In the genomic region with DNA sequence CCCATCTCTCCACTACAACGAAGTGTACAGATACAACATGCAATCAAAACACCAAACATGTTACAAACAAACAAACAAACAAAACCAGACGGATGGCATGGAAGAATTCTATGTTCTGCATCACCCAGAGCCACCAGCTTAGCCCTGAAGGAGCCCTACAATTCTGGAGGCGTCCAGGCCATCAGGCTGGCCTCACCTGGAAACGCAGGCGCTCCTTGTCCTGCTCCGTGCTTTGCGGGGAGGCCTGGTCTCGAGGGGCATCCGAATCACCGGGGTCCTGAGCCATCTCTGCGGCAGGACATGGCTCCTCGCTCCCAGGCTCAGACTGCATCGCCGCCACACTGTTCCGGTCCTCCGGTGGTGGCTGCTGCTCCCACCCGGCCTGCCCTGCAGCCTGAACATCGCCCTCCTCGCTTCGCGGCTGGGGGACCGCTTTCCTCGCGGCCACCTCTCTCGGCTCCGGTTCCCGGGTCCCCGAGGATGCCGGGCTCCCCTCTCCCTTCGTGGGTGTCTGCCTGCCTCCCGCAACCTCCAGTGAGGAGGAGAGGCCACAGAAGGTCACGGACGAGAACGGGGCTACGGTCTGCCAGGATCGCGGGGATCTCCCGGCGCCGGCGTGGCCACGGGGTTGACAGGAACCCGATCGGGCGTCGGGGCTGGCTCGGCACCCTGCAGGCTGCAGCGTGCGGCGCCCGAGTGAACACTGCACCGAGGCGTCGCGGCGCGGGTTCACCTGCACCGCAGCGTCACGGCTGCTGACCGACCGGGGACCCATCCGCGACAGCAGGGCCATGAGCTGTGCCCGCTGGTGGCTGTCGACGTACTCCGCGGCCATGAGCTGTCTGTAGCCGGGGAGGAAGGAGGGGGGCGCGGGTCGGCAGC, we compare ENCODE assay signal across 7 mouse cellular contexts. TPM values are rescaled to one million over a fixed set of nuclear protein-coding genes. Genes with fewer than 3 reads are reported as not detected.
DNase-seq lines count a peak whose midpoint lies in the region; ATAC-seq lines count a peak whose summit lies in the region.
"Not testable (repeated sequence)": the region's sequence is repeated elsewhere in the genome, so short reads cannot be mapped to it uniquely, and the experiment has no call there.

No protein-coding gene starts in this region.

- peak overlapping the region; percentile 73 for H3K27ac ChIP-seq in embryonic facial prominence, embryonic 10.5 days (replicated peaks)
- not testable (repeated sequence) for H3K27ac ChIP-seq in heart, embryonic 11.5 days (ENCODE audit: low read depth, low read length); intestine, embryonic 14.5 days (ENCODE audit: low read depth); limb, embryonic 15.5 days; midbrain, embryonic 12.5 days (replicated peaks)

- H3K9ac ChIP-seq in heart, embryonic 11.5 days (ENCODE audit: low read depth, low read length): peak overlapping the region; percentile 59
- peak overlapping the region; percentile 25; the same call in 1 of the 2 replicates for H3K9ac ChIP-seq in intestine, embryonic 14.5 days (ENCODE audit: low read length)
- H3K9ac ChIP-seq in limb, embryonic 15.5 days: not testable (repeated sequence)
- H3K9ac ChIP-seq in midbrain, embryonic 12.5 days (replicated peaks): peak overlapping the region; percentile 48

- not testable (repeated sequence) for H3K9me3 ChIP-seq in embryonic facial prominence, embryonic 10.5 days; heart, embryonic 11.5 days (replicated peaks; ENCODE audit: control insufficient read depth, low read length); intestine, embryonic 14.5 days (ENCODE audit: control insufficient read depth, low read length); limb, embryonic 15.5 days; midbrain, embryonic 12.5 days

- DNase-seq in adrenal gland, adult (ENCODE audit: inconsistent age in 2 of 2, low spot score in 1 of 2): peak; percentile 9 to 51
- DNase-seq in embryonic facial prominence, embryonic 10.5 days (ENCODE audit: low spot score): peak; percentile 61
- peak; percentile 80 for DNase-seq in intestine, embryonic 14.5 days (ENCODE audit: low spot score)
- DNase-seq in retina, postnatal 1 day: peak; percentile 46

- not testable (repeated sequence) for H3K4me1 ChIP-seq in embryonic facial prominence, embryonic 10.5 days; heart, embryonic 11.5 days (ENCODE audit: control insufficient read depth, insufficient read depth, low read length); intestine, embryonic 14.5 days (replicated peaks; ENCODE audit: control insufficient read depth, insufficient read depth, low read length); limb, embryonic 15.5 days; midbrain, embryonic 12.5 days

- peak overlapping the region; percentile 61 for H3K4me3 ChIP-seq in embryonic facial prominence, embryonic 10.5 days
- peak overlapping the region; percentile 52 for H3K4me3 ChIP-seq in heart, embryonic 11.5 days (ENCODE audit: low read depth, low read length)
- peak overlapping the region; percentile 40 for H3K4me3 ChIP-seq in intestine, embryonic 14.5 days (ENCODE audit: low read depth, low read length)
- peak overlapping the region; percentile 40 for H3K4me3 ChIP-seq in limb, embryonic 15.5 days
- peak overlapping the region; percentile 44 for H3K4me3 ChIP-seq in midbrain, embryonic 12.5 days

- H3K36me3 ChIP-seq in embryonic facial prominence, embryonic 10.5 days (replicated peaks); heart, embryonic 11.5 days (ENCODE audit: control insufficient read depth, insufficient read depth, low read length); intestine, embryonic 14.5 days (ENCODE audit: control insufficient read depth, insufficient read depth, low read length); limb, embryonic 15.5 days; midbrain, embryonic 12.5 days: not testable (repeated sequence)

- ATAC-seq in heart, embryonic 11.5 days (replicated peaks; ENCODE audit: insufficient number of reproducible peaks, low FRiP score, low TSS enrichment): peak; percentile 49; the same call in 1 of the 2 replicates
- ATAC-seq in intestine, embryonic 14.5 days (replicated peaks; ENCODE audit: low FRiP score, low TSS enrichment, low read depth): peak; percentile 62
- 0 out of 2 replicates have a peak, but pooled peaks have one; percentile 52 for ATAC-seq in limb, embryonic 15.5 days (ENCODE audit: insufficient number of reproducible peaks, low FRiP score, low TSS enrichment, low read depth)
- peak; percentile 78 for ATAC-seq in midbrain, embryonic 12.5 days (ENCODE audit: low FRiP score, low read depth)

- peak overlapping the region; percentile 87 for H3K4me2 ChIP-seq in heart, embryonic 11.5 days
- peak overlapping the region; percentile 69 for H3K4me2 ChIP-seq in intestine, embryonic 14.5 days (ENCODE audit: low read length)
- peak overlapping the region; percentile 70 for H3K4me2 ChIP-seq in limb, embryonic 15.5 days
- H3K4me2 ChIP-seq in midbrain, embryonic 12.5 days (replicated peaks): peak overlapping the region; percentile 64

- WGBS in embryonic facial prominence, embryonic 10.5 days: 5% methylated on average over 70 of the region's 73 CpGs
- 9% methylated on average over 48 of the region's 73 CpGs for WGBS in heart, embryonic 11.5 days (ENCODE audit: insufficient replicate concordance)
- 5% methylated on average over 45 of the region's 73 CpGs for WGBS in intestine, embryonic 14.5 days
- WGBS in limb, embryonic 15.5 days: 3% methylated on average over 55 of the region's 73 CpGs
- 4% methylated on average over 53 of the region's 73 CpGs for WGBS in midbrain, embryonic 12.5 days

- H3K27me3 ChIP-seq in embryonic facial prominence, embryonic 10.5 days (replicated peaks; ENCODE audit: low read depth, poor library complexity, severe bottlenecking): peaks cover 51% of the 10 kb centered on the region
- peaks cover 15% of the 10 kb centered on the region for H3K27me3 ChIP-seq in heart, embryonic 11.5 days (ENCODE audit: control insufficient read depth, insufficient read depth, low read length)
- peaks cover 14% of the 10 kb centered on the region for H3K27me3 ChIP-seq in intestine, embryonic 14.5 days (replicated peaks; ENCODE audit: control insufficient read depth, insufficient read depth, low read length)
- H3K27me3 ChIP-seq in limb, embryonic 15.5 days: peaks cover 13% of the 10 kb centered on the region
- peaks cover 17% of the 10 kb centered on the region for H3K27me3 ChIP-seq in midbrain, embryonic 12.5 days

RNA-seq across cellular contexts. Expression of gene Zar1, which starts 0.7 kb away (rescaled TPM):
- polyA plus RNA-seq in embryonic facial prominence, embryonic 10.5 days (2016; fragmentation: Nextera tagmentation; extraction: Ambion mirVana): 1.2 and 1.3 TPM in 2 replicates
- polyA plus RNA-seq in heart, embryonic 11.5 days (2014; fragmentation: Nextera tagmentation; extraction: Ambion mirVana): 0.44 TPM in 1 of 2 replicates, not detected in the other
- polyA plus RNA-seq in intestine, embryonic 14.5 days (2014; fragmentation: Nextera tagmentation; extraction: Ambion mirVana): not detected in 2 replicates
- 0.40 and 0.61 TPM in 2 replicates for polyA plus RNA-seq in limb, embryonic 15.5 days (2015; fragmentation: Nextera tagmentation; extraction: Ambion mirVana)
- 2.0 and 2.6 TPM in 2 replicates for polyA plus RNA-seq in midbrain, embryonic 12.5 days (2016; fragmentation: Nextera tagmentation; extraction: Ambion mirVana)

RNA-seq across cellular contexts. Expression of gene Gm5868, which starts 7.0 kb away (rescaled TPM):
- 1.1 and 2.0 TPM in 2 replicates for polyA plus RNA-seq in embryonic facial prominence, embryonic 10.5 days (2016; fragmentation: Nextera tagmentation; extraction: Ambion mirVana)
- polyA plus RNA-seq in heart, embryonic 11.5 days (2014; fragmentation: Nextera tagmentation; extraction: Ambion mirVana): 0.17 and 0.45 TPM in 2 replicates
- 0.57 and 0.65 TPM in 2 replicates for polyA plus RNA-seq in intestine, embryonic 14.5 days (2014; fragmentation: Nextera tagmentation; extraction: Ambion mirVana)
- polyA plus RNA-seq in limb, embryonic 15.5 days (2015; fragmentation: Nextera tagmentation; extraction: Ambion mirVana): 0.27 and 0.31 TPM in 2 replicates
- polyA plus RNA-seq in midbrain, embryonic 12.5 days (2016; fragmentation: Nextera tagmentation; extraction: Ambion mirVana): 6.1 and 6.5 TPM in 2 replicates

RNA-seq across cellular contexts. Expression of gene Nfxl1, which starts 20.8 kb away (rescaled TPM):
- 19.3 and 20.5 TPM in 2 replicates for polyA plus RNA-seq in embryonic facial prominence, embryonic 10.5 days (2016; fragmentation: Nextera tagmentation; extraction: Ambion mirVana)
- 16.8 and 19.4 TPM in 2 replicates for polyA plus RNA-seq in heart, embryonic 11.5 days (2014; fragmentation: Nextera tagmentation; extraction: Ambion mirVana)
- polyA plus RNA-seq in intestine, embryonic 14.5 days (2014; fragmentation: Nextera tagmentation; extraction: Ambion mirVana): 22.5 and 24.0 TPM in 2 replicates
- polyA plus RNA-seq in limb, embryonic 15.5 days (2015; fragmentation: Nextera tagmentation; extraction: Ambion mirVana): 15.4 and 16.6 TPM in 2 replicates
- 24.9 and 25.9 TPM in 2 replicates for polyA plus RNA-seq in midbrain, embryonic 12.5 days (2016; fragmentation: Nextera tagmentation; extraction: Ambion mirVana)

Comparison
In these comparisons a context has a peak if more than half of its experiments do, and no peak if none do; other contexts are left out.
1. DNase-seq: peak in every context shown above with its lines; median percentile 80 in intestine, embryonic 14.5 days; 61 in embryonic facial prominence, embryonic 10.5 days; 46 in retina, postnatal 1 day; 30 in adrenal gland, adult.